Mouse (Mus musculus): ENCODE results near the gene Ddrgk1. TPM values are rescaled to one million over a fixed set of nuclear protein-coding genes. Genes with fewer than 3 reads are reported as not detected.

Gene Ddrgk1
- polyA plus RNA-seq (2012; ENCODE audit: insufficient read depth, insufficient read length, missing spikeins): 115 and 134 TPM in 2 replicates

- H3K4me1 ChIP-seq (ENCODE audit: control insufficient read depth, insufficient read depth, low read length): peaks cover 16% of the 10 kb centered on the region
- no peak for TF ChIP-seq CTCF (IDR thresholded peaks at IDR 0.05; ENCODE audit: low read depth, low read length)
- no peak for TF ChIP-seq POLR2A (IDR thresholded peaks at IDR 0.05; ENCODE audit: borderline replicate concordance, low read depth, low read length)
- peak within 1 kb of the TSS; percentile 92 for H3K27ac ChIP-seq (ENCODE audit: insufficient read depth, low read depth, low read length)
- peak within 1 kb of the TSS; percentile 84 for H3K4me3 ChIP-seq (ENCODE audit: insufficient read depth, low read length)
These were observed at the start of gene Ddrgk1 for GRCm38 (mm10) chr2:130664102-130664701. TSS of gene Ddrgk1 (minus strand) at chr2:130664659.

- no peak for TF ChIP-seq POLR2A (IDR thresholded peaks at IDR 0.05; ENCODE audit: borderline replicate concordance, low read depth, low read length)
- no peak for TF ChIP-seq CTCF (IDR thresholded peaks at IDR 0.05; ENCODE audit: low read depth, low read length)
- H3K4me1 ChIP-seq (ENCODE audit: control insufficient read depth, insufficient read depth, low read length): peaks cover 10% of the 10 kb centered on the region
- H3K27ac ChIP-seq (ENCODE audit: insufficient read depth, low read depth, low read length): no peak overlapping the region
- no peak overlapping the region for H3K4me3 ChIP-seq (ENCODE audit: insufficient read depth, low read length)
These were observed 42.6 kb upstream of the Ddrgk1 start for GRCm38 (mm10) chr2:130707057-130707456.

- Histone ChIP-seq H3K4me1 (ENCODE audit: control insufficient read depth, insufficient read depth, low read length) (peaks cover 10% of the 10 kb centered on the region), H3K4me3 (ENCODE audit: insufficient read depth, low read length) (no peak overlapping the region), H3K27ac (ENCODE audit: insufficient read depth, low read depth, low read length) (no peak overlapping the region)
- TF ChIP-seq CTCF (IDR thresholded peaks at IDR 0.05; ENCODE audit: low read depth, low read length) (no peak), POLR2A (IDR thresholded peaks at IDR 0.05; ENCODE audit: borderline replicate concordance, low read depth, low read length) (no peak)
These were observed 42.1 kb upstream of the Ddrgk1 start for GRCm38 (mm10) chr2:130706602-130707001.

- H3K4me3 ChIP-seq (ENCODE audit: insufficient read depth, low read length): no peak overlapping the region
- H3K4me1 ChIP-seq (ENCODE audit: control insufficient read depth, insufficient read depth, low read length): peaks cover 10% of the 10 kb centered on the region
- H3K27ac ChIP-seq (ENCODE audit: insufficient read depth, low read depth, low read length): no peak overlapping the region
- TF ChIP-seq CTCF (IDR thresholded peaks at IDR 0.05; ENCODE audit: low read depth, low read length) (no peak), POLR2A (IDR thresholded peaks at IDR 0.05; ENCODE audit: borderline replicate concordance, low read depth, low read length) (no peak)
These were observed 40.7 kb upstream of the Ddrgk1 start for GRCm38 (mm10) chr2:130705178-130705577.

- no peak overlapping the region for H3K27ac ChIP-seq (ENCODE audit: insufficient read depth, low read depth, low read length)
- TF ChIP-seq CTCF (IDR thresholded peaks at IDR 0.05; ENCODE audit: low read depth, low read length) (no peak), POLR2A (IDR thresholded peaks at IDR 0.05; ENCODE audit: borderline replicate concordance, low read depth, low read length) (no peak)
- H3K4me3 ChIP-seq (ENCODE audit: insufficient read depth, low read length): no peak overlapping the region
- H3K4me1 ChIP-seq (ENCODE audit: control insufficient read depth, insufficient read depth, low read length): peaks cover 10% of the 10 kb centered on the region
These were observed 39.9 kb upstream of the Ddrgk1 start for GRCm38 (mm10) chr2:130704040-130705001.

GRCm38 (mm10) chr2:130697821-130698266 lies 33.4 kb upstream of the Ddrgk1 start:
- TF ChIP-seq CTCF (IDR thresholded peaks at IDR 0.05; ENCODE audit: low read depth, low read length): no peak
- TF ChIP-seq POLR2A (IDR thresholded peaks at IDR 0.05; ENCODE audit: borderline replicate concordance, low read depth, low read length): no peak
- H3K27ac ChIP-seq (ENCODE audit: insufficient read depth, low read depth, low read length): no peak overlapping the region
- H3K4me1 ChIP-seq (ENCODE audit: control insufficient read depth, insufficient read depth, low read length): 0 out of 2 replicates have a peak, but pooled peaks cover 3% of the 10 kb centered on the region
- peak overlapping the region; percentile 55 for H3K4me3 ChIP-seq (ENCODE audit: insufficient read depth, low read length)

- no peak within 1 kb of the TSS for H3K27ac ChIP-seq (ENCODE audit: insufficient read depth, low read depth, low read length)
- 0 out of 2 replicates have a peak, but pooled peaks cover 3% of the 10 kb centered on the region for H3K4me1 ChIP-seq (ENCODE audit: control insufficient read depth, insufficient read depth, low read length)
- H3K4me3 ChIP-seq (ENCODE audit: insufficient read depth, low read length): peak within 1 kb of the TSS; percentile 55
- TF ChIP-seq POLR2A (IDR thresholded peaks at IDR 0.05; ENCODE audit: borderline replicate concordance, low read depth, low read length) (no peak), CTCF (IDR thresholded peaks at IDR 0.05; ENCODE audit: low read depth, low read length) (no peak)
These were observed 32.8 kb upstream of the Ddrgk1 start, which contains the start of gene Slc4a11 for GRCm38 (mm10) chr2:130697153-130697810. TSS of gene Slc4a11 (minus strand) at chr2:130697519.

GRCm38 (mm10) chr2:130696700-130697152 lies 32.3 kb upstream of the Ddrgk1 start:
- TF ChIP-seq POLR2A (IDR thresholded peaks at IDR 0.05; ENCODE audit: borderline replicate concordance, low read depth, low read length) (no peak), CTCF (IDR thresholded peaks at IDR 0.05; ENCODE audit: low read depth, low read length) (no peak)
- Histone ChIP-seq H3K4me1 (ENCODE audit: control insufficient read depth, insufficient read depth, low read length) (0 out of 2 replicates have a peak, but pooled peaks cover 3% of the 10 kb centered on the region), H3K4me3 (ENCODE audit: insufficient read depth, low read length) (peak overlapping the region; percentile 55), H3K27ac (ENCODE audit: insufficient read depth, low read depth, low read length) (no peak overlapping the region)

GRCm38 (mm10) chr2:130693563-130693962 lies 29.1 kb upstream of the Ddrgk1 start:
- Histone ChIP-seq H3K4me1 (ENCODE audit: control insufficient read depth, insufficient read depth, low read length) (peaks cover 12% of the 10 kb centered on the region; the same call in 1 of the 2 replicates), H3K4me3 (ENCODE audit: insufficient read depth, low read length) (no peak overlapping the region), H3K27ac (ENCODE audit: insufficient read depth, low read depth, low read length) (no peak overlapping the region)
- TF ChIP-seq CTCF (IDR thresholded peaks at IDR 0.05; ENCODE audit: low read depth, low read length) (no peak), POLR2A (IDR thresholded peaks at IDR 0.05; ENCODE audit: borderline replicate concordance, low read depth, low read length) (no peak)
